Mouse (Mus musculus) kidney, adult 9 months (tissue): ENCODE measurements around the gene Zg16.
"Not testable (repeated sequence)": the region's sequence is repeated elsewhere in the genome, so short reads cannot be mapped to it uniquely, and the experiment has no call there.

ENCODE experiments used
- DNase-seq: peaks from one replicate; pipeline ENCODE4 v3.0.0; 2022

The Zg16 gene

DNA sequence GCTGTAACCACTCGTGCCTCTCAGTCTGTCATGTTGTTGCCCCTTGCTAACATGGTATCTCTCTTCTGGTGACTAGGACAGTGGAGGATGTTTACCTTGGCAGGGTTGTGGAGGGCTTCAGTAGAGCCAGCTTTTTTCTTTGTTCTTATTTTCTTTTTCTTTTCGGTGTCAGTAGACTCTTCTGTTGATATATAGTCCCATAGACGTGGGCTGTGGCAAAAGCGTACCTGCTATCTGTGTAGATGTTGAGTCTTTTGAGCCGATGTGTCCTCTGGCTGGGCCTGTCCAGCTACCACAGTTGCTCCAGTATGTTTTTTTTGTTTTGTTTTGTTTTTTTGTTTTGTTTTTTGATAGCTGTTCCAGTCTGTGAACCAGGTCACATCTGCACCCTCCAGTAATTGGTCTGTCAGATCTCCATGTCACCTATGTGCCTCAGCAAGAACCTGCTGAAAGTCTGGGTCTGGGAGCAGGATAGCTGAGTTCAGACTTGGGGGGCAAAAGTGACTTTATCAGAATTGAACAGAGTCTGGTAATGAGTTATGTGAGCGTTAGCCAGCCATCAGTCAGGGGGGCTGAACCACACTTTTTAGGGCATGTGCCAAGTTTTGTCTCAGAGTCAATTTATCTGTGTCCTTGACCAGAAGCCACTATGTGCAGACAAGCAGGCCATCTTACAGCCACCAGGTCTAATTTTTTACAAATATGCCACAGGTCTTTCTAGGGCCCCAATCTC, at the start of gene Zg16:
Gene Zg16, minus strand, starts transcription at position 51 of the 733 bp plus-strand sequence.
- not testable (repeated sequence) for DNase-seq

DNA sequence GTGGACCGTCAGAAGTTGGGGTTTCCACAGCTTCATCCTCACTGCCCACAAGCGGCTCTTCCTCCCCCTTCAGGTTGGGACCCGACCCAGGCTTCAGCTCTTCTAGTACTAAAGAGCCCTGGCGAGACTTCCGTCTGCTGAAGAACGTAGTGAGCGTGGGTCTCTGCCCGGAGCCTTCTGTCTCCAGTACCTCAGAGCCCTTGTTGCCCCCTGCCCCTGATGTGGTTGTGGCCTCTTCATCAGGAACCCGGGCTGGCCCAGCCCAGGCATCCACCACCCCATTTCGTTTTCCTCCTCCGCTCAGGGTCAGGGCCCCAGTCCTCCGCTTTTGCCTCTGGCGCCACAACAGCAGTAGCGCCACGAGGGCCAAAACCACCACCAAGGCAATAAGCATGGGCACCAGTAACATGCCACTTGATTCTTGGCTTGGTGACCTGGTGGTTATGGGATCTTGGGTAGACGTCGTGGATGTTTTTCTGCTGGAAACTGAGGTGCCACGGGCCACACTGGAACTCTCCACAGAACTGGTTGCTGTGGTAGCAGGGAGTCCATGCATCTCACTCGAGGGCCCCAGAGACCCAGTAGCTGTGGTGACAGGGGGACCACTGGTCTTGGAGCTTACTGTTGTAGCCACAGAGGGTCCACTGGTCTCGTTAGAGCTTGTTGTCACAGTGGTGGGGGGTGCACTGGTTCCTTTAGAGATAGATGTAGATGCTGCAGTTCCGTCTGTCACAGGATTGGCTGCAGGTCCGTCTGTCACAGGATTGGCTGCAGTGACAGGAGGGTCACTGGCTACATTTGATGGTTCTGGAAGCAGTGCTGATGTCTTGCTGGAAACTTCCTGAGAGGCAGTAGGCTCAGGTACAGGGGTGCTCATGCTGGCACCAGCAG, 49.3 kb upstream of the Zg16 start:
- no peak for DNase-seq

GRCm38 (mm10) chr7:127134821-127135447, 47.8 kb upstream of the Zg16 start:
- DNase-seq, result no peak

- DNase-seq, result no peak
These were observed 46.0 kb upstream of the Zg16 start for GRCm38 (mm10) chr7:127133125-127133524.

GRCm38 (mm10) chr7:127129638-127130037, 42.5 kb upstream of the Zg16 start:
- peak; percentile 63 for DNase-seq

GRCm38 (mm10) chr7:127121911-127122270, 34.8 kb upstream of the Zg16 start, which contains the start of gene Qprt:
TSS of gene Qprt (minus strand) at chr7:127122226.
- peak; percentile 63 for DNase-seq

- DNase-seq, result peak; percentile 89
These were observed 34.2 kb upstream of the Zg16 start for GRCm38 (mm10) chr7:127121061-127121910.

DNA sequence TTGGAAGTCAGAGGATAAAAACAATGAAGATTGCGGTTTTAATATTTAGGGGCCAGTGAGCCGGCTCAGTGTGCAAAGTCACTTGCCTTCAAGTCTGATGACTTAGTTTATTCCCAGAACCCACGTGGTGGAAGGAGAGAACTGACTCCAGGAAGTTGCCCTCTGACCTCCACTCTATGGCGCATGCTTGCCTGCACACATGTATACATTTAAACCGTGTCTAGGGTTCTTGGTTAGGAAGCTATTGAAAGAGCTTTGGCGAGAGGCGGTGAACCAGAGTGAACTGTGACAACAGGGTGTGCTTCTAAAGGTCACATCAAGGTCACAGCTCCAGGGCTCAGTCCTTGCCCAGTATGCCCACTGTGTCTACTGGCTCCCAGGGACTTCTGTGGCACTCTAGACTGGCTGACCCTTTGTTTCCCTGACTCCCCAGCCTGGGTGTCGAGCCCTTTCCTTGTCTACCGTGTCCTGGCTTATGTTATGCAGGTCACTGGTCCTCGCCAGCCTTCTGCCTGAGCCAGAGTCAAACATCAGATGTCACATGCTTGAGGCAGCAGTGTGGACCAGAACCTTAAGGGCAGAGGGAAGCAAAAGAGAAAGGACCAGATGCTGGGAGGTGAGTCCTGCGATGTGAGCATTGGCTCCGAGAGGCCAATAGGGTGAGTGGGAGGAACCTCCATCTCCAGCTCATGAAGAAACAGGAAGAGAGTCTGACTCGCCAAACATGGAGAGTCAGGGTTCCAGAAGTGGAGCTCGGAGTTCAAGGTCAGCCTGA, 31.7 kb upstream of the Zg16 start:
- peak; percentile 49 for DNase-seq

DNA sequence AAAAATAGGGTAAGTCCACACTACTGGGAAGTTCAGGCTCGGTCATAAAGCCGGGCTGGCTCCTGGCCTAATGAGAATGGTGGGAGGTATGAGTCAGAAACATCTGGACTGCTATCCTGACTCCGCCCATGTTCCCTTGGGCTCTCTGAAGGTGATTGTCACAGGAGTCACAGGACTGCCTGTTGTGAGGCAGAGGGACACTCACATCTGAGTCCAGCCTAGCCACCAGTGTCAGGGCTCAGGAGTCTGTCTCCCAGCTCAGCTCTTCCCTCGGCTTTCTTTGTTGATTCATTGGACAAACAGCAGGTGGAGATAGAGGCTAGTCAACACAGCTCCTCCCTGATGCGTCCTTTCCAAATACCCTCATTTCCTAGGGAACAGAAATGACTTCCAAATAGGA, 30.8 kb upstream of the Zg16 start:
- DNase-seq, result peak; percentile 49

- DNase-seq, result no peak
These were observed 29.3 kb upstream of the Zg16 start for GRCm38 (mm10) chr7:127116331-127116935.

GRCm38 (mm10) chr7:127114920-127115319, 27.8 kb upstream of the Zg16 start:
- DNase-seq, result no peak

- peak; percentile 77 for DNase-seq
These were observed 26.6 kb upstream of the Zg16 start for GRCm38 (mm10) chr7:127113614-127114259.

DNA sequence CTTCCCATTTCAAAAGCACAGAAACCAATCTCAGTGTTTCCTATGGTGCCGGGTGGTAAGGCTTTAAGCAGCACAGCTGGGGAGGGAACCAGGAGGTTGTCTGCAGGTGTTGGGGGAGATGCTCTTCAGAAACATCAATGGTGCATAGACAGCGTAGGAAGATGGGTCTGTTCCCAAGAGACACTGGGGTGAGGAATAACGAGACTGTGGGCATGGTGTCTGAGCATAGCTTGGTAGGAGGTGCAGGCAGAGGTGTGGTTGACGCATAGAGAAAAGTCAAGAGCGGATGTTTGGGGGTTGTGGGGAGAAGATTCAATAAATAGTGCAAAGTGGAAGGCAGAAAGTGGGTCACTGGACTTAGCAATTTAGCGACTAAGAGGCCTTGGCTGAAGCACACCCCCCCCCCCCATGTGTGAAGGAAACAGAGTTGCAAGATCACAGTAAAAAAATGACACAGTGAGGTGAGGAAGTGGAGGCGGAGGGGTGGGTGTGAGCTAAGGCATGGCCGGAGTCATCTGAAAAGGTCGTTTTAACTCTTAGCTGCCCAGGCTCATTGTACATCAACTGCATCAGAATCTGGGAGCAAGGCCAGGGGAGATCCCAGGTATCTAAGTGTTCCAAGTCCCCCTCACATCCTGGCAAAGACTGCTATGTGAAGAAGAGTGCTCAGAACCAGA, 25.9 kb upstream of the Zg16 start:
- DNase-seq, result no peak

GRCm38 (mm10) chr7:127112251-127112841, 25.2 kb upstream of the Zg16 start:
- no peak for DNase-seq

DNA sequence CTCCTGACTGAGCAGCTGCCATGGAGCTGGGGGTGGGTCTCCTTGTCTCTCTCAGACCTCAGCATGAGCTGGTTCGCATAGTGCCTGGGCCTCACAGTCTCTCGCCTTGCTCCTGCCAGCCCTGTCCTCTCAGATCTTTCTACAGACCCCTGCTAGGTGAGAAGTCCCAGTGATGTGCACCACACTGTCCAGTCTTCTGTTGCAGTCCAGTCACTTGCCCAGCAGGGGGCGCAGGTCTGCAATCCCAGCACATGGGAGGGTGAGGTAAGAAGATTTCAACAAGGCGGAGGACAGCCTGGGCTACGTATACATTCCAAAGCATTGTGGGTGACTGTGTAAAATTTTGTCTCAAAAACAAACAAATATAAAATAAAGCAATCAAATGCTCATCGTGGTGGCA, 24.3 kb upstream of the Zg16 start:
- peak; percentile 68 for DNase-seq

DNA sequence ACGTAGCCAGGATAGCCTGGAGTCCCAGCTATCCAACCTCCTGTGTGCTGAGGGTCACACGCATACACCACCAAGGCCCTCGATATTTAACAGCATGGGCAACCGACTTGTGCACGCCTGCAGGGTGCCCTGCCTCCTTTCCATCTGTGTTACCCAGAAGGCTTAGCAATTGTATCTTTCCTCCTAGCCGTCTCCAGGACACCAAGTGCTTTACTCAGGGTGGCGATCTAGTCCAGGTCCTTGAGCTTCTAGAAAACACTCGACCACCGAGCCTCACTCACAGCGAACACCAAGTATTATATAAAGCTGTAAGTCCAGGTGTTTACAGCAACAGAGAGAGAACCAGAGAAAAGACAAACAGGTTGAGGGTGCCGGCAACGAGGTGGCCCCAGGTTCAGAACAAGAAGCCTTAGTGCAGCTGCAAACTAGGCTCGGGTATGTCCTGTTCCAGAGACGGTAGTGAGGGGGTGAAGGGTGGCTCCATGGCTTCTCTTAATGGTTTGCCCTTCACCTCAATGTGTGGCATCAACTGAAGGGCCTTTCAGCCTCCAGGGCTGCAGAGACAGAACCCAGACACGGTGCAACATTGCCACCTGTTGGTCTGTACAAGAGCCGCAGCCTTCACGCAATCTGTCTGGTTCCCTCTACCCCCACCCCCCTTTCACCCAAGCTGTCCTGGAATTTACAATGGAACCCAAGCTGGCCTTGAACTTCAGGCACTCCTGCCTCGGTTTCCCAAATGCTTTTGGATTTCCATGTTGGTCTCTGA, 23.3 kb upstream of the Zg16 start:
- peak; percentile 75 for DNase-seq

DNA sequence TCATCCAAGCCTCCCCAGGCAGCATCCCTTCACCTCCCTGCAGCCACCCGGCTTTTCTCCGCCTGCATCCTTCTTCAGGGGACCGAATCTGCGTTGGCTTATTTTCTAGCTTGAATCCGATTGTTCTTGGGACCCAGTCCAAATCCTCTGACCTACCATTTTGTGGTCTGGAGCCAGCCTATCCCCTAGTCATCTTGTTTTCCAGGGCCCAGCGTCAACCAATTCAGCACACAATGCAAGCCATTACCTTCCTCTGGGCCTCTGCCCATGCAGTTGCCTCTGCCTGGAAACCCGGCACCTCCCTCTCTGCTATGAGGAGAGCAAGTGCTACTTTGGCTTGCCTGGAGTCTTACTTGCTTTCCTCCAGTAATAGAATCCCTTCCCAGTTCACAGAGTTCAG, 18.4 kb upstream of the Zg16 start:
- no peak for DNase-seq

- DNase-seq, result peak; percentile 92
These were observed 17.6 kb upstream of the Zg16 start for GRCm38 (mm10) chr7:127104560-127105332.
